Mouse (Mus musculus) kidney, postnatal 14 days (tissue): Measurements from ENCODE around the gene Tppp3.

Source experiments
- DNase-seq: peaks from one replicate; pipeline ENCODE4 v3.0.0; 2022; ENCODE audit warnings: mixed read lengths

Gene Tppp3

GRCm38 (mm10) chr8:105466700-105467291 lies 4.5 kb downstream of the Tppp3 start:
- no peak for DNase-seq

DNA sequence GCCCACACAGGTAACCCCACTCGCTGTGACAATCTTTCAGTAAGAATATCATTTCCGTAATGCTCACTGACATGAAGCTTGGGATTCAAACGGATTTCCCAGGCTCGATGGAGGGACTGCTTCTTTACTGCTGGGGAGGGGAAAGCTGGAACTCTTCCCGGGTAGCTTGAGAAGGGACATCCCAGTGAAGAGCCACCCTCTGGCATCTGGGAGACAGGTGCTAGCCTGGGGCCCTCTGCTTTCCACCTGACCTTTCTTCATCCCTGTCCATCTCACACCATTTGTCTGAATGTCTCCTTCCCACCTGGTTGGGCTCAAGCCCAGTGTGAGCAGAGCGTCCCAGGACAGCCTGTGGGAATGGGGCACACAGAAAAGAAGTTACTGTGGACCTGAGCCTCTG lies 5.1 kb downstream of the Tppp3 start:
- DNase-seq: no peak

DNA sequence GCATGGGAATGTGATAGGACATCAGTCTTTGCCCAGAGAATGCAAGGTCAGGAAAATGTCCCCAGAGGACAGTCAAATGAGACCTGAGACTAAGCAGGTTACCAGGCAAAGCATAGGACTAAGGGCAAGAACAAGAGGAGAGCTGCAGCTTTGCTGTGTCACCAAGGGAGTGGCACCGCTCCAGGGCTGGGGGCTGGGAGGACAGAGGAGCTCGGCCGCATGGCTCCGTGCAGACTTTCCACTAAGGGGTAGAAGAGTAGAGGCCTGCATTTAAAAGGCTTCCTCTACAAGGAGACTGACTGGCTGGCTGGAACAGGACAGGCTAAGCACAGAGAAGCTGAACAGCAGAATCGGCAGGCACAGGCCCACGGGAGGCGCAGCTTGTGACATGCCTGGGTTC lies 6.7 kb downstream of the Tppp3 start:
- DNase-seq: no peak

- no peak for DNase-seq
Measured at GRCm38 (mm10) chr8:105461085-105461803, 10.1 kb downstream of the Tppp3 start.

GRCm38 (mm10) chr8:105455218-105455617 lies 16.1 kb downstream of the Tppp3 start:
- no peak for DNase-seq

DNA sequence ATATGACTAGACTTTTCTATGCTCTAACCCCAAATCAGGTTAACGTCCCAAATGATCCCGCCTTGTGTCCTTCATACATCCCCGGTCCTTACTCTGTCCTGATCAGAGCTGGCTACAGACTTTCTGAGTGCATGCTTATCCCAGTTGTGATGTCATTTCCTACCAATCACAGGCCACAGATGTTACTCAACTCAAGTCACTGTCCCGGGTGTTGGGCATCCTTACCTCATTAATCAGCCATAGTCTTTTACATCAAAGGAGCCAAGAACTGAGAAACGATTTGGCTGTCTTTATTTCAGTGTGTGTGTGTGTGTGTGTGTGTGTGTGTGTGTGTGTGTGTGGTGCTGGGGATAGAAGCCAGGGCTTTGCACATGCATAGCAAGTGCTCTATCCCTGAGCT lies 17.2 kb downstream of the Tppp3 start:
- no peak for DNase-seq

- no peak for DNase-seq
Measured at GRCm38 (mm10) chr8:105453296-105453695, 18.0 kb downstream of the Tppp3 start.

DNA sequence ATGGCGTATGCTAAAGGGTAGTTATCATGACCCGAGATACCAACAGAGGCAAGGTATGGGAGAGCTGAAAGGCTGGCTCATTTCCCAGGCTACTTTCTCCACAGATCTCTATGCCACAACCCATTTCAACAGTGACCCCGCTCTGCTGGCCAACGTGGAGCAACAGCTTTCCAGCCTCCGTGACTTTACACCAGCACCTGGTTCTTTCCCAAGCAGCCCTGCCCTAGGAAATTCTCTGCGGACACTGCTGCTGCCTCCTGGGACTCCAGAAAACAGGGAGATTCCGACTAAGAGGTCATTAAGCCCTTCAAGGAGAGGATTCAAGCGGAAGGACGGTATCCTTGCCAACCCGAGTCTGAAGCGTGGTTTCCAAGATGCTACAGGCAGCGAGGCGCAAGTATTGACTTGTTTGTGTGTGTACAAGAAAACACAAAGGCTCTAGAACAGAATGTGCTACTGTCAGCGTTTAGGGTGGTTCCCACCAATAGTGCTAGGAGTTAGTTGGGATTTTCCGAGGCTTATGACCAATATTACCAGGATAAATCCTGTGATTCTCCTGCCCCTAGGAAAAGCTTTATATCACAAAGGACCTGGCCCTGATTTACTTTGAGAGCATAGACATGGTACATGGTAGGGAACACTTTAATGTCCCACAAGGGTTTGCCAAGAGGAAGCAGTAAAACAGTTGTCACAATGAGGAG lies 19.3 kb downstream of the Tppp3 start:
- no peak for DNase-seq

DNA sequence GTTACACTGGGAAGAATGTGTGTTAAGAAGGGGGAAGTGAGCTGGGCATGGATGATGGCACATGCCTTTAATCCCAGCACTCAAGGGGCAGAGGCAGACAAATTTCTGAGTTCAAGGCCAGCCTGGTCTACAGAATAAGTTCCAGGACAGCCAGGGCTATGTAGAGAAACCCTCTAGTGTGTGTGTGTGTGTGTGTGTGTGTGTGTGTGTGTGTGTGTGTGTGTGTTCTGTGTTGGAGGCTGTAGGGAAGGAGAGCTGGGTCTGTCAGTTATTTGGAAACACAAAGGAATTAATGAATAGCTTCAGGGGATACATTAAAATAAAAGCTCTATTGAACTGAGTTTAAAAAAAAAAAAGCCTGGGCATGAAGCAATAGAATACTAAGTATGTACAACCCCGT lies 20.3 kb downstream of the Tppp3 start:
- DNase-seq: no peak

GRCm38 (mm10) chr8:105448596-105448995 lies 22.7 kb downstream of the Tppp3 start:
- DNase-seq: no peak

DNA sequence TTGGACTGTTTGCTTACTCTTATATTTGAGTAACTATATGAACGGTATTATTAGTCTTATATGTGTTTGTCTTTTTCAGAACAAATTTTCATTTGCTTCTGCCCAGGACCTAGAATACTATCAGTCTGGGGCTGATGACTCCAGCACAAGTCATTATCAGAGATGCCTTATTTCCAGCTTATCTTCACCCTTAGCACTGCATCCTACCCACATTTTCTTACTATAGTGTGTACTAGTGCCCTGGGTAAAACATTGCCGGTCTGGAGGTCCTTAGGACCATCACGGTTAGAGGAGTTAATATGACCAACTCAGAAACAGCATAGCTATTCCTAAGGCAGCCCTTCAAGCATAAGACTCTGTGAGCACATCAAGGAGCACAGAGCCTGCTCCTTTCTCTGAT lies 23.1 kb downstream of the Tppp3 start:
- DNase-seq: no peak

DNA sequence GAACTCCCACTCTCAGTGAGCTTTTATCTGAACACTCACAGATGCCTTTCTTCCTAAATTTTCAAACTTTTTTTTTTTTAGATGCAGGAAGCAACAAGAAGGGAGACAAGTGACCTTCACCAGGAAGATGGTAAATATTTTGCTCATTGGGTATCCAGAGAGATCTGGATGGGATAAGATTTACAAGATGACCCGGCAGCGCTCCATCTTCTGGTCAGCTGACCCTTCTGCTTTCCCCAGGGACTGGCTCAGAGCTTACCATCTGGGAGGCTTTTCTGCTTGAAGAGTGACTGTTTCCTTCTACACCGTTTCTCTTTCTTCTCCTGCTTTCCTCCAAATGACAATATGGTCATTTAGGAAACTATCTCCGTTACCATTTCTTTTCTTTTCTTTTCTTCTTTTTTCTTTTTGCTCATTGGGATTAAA lies 25.2 kb downstream of the Tppp3 start:
- peak; percentile 33 for DNase-seq

GRCm38 (mm10) chr8:105445296-105446126 lies 25.8 kb downstream of the Tppp3 start:
- DNase-seq: no peak

- DNase-seq: no peak
Measured at GRCm38 (mm10) chr8:105442661-105443060, 28.7 kb downstream of the Tppp3 start.

DNA sequence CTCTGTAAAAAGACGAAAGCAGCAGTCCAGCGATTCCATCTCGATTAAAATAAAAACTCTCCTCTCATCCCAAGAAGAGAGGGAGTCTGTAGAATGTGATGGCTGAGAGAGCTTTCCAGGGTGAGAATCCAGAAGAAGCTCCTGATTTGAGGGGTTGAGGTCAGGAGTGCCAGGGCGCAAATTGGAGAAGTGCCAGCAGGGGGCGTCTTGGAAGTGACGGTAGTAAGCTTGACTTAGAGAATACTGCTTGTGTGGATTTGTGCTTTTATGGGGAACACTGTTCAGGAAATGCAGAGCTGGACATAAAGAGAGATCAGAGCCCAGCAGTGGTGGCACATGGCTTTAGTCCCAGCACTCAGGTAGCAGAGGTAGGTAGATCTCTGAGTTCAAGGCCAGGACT lies 29.9 kb downstream of the Tppp3 start:
- peak; percentile 33 for DNase-seq

- DNase-seq: peak; percentile 36
Measured at GRCm38 (mm10) chr8:105438865-105439264, 32.5 kb downstream of the Tppp3 start.

DNA sequence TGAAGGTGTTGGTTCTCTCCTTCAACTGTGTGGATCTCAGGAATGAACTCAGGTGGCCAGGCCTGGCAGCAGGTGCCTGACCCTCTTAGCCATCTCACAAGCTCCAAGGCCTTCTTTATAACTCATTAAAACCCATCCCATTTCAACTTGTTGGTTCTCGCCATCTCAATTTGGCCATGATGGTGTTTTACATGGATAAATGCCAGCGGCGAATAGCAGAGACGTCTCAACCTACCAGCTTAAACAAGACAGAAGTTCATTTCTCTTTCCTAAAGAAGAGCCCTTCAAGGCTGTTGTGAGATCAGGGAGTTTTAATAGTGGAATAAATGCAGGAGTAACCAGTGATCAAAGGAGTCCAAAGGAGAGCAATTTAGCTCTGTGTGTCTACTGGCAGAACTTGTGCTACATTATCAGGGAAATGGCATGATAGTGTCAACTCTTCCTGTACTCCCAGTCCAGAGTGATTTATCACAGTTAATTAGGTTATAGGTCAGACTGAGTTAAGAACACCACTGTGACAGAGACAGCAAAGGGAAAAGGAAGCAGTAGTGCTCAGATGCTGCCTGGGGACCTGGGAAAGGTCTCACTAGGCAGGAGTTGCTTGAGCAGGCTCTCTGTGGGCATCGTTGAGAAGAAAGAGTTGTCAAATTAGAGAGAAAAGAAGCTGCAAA lies 34.1 kb downstream of the Tppp3 start:
- no peak for DNase-seq

- DNase-seq: no peak
Measured at GRCm38 (mm10) chr8:105436218-105436617, 35.1 kb downstream of the Tppp3 start.

DNA sequence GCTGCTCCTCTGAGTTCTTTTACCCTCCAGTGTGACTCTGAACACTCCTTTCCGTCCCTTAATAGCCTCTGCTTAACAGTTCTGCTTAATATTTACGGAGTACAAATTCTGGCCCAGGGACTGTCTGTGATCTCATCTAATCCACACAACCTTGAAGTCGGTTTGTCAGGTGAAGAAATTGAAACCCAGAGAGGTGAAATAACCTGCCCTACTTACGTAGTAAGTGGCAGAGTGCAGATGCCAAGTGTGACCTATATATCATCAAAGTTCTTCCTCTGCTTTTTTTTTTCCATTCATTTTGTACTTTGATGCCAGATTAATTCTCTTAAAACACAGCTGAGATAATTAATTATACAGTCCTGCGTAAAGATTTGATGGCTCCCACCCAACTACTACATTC lies 37.2 kb downstream of the Tppp3 start:
- DNase-seq: no peak

GRCm38 (mm10) chr8:105433511-105433910 lies 37.8 kb downstream of the Tppp3 start:
- no peak for DNase-seq

DNA sequence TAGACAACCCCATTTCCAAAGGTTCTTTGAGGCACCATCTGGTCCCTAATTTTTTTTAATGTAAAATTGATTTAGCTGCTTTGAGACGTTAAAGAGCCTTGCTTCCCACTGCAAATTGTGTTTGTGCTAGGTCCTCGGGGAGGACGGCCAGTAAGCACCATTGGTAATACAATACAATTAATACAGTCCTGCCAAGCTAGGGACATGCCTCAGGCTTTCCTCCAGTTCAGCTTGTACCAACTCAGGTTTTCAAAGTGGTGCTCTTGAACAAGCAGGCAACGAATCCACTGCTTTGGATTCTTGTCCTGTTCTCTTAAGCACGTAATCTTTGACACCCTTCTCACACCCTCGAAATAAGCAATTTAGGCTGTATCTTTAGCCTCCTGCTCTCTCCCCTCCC lies 38.3 kb downstream of the Tppp3 start:
- DNase-seq: no peak

- no peak for DNase-seq
Measured at GRCm38 (mm10) chr8:105431743-105432515, 39.4 kb downstream of the Tppp3 start.
